Mouse (Mus musculus): Measurements from ENCODE around the gene Gm5678.

DNA sequence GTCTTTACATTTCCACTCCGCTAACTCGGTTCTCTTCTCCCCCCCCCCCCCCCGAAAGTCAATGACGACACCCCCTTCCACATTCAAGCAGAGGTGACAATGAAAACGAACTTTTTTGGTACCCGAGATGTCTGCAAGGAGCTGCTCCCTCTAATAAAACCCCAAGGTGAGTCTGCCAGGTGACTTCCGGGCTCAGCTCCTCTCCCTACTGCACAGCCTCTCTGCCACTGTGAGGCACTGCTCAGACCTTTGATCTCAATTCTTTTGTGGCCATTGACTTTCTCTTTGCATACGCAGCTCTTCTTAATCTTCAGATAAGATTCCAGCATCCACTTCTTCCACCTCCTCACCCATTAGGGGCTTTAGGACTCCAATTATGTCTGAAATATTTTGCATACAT is 19.2 kb upstream of the Gm5678 start:
- TF ChIP-seq CTCF (conservative IDR thresholded peaks at IDR 0.05; ENCODE audit: low read length) (no peak), NANOG (IDR thresholded peaks at IDR 0.05; ENCODE audit: borderline replicate concordance, low read length) (no peak)

Measured in E14TG2a.4 (cell line).